Mouse (Mus musculus): Measurements from ENCODE around the gene Dlx4.

Gene Dlx4

DNA sequence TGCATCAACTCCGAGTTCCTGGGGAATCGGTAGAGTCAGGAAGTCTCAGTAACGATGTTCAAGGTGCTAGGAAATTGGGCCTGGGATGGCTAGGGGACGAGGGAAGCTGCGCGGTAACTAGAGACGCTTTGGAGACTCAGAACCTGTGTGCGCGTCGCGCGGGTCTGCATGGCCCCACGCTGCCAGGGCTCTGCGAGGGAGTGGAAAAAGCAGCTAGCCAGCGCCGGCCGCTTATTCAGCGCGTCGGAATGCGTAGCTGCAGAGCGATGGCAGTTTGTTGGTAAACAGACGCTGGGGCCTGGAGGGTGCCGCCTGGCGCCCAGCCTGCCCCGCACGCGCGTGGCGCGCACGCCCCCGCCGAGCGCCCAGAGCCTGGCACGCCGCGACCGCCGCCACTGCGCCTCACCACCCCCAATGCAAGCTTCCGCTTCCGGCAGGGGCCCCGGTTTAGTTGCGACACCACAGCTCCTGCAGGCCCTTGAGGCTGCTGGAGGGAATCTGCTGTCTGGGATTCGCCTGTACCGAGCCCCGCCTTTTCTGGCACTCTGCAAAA is at the start of gene Dlx4:
TSS of gene Dlx4 (minus strand) at position 413 of the 553 bp plus-strand sequence.
- no peak for DNase-seq (ENCODE audit: low spot score)

DNA sequence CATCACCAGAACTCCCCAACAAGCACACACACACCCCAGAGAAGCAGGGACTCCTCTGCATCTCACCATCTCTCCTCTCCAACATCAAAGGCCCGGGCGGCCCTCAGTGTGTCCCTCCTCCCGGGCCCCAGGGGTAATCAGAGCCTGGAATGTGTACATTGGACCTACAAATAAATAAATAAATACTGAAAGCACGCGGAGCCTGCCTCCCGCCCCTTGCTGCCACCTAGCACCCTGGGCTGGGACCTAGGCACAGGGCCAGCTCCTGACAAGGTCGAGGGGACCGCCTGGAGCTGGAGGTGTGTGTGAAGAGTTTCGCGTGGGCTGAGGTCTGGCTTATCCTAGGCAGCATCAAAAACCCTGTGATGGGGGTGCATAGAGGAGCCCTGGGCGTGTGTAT is 43.8 kb upstream of the Dlx4 start:
- no peak for DNase-seq (ENCODE audit: low spot score)

DNA sequence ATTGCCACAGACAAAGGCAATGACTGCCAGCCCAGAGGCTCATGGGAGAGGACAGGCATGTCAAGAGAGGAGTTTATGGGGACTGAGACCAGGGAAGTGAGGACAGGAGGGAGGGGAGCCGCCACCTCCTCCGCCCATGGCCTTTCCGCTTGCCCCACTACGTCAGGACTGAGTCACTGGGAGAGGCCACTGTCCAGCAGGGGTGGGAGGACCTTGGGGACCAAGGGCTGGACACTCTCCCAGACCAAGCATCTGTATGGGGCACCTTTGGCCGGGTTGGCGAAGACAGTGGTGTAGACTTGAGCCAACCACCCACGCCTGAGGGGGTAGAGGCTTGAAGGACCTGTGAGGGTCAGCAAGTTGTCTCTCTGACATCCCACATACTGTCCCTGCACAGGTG is 40.8 kb upstream of the Dlx4 start:
- DNase-seq (ENCODE audit: low spot score), result no peak

GRCm38 (mm10) chr11:95185700-95186099 is 39.6 kb upstream of the Dlx4 start:
- no peak for DNase-seq (ENCODE audit: low spot score)

- no peak for DNase-seq (ENCODE audit: low spot score)
These were observed 38.5 kb upstream of the Dlx4 start for GRCm38 (mm10) chr11:95184561-95184960.

- no peak for DNase-seq (ENCODE audit: low spot score)
These were observed 33.2 kb upstream of the Dlx4 start for GRCm38 (mm10) chr11:95179311-95179710.

- DNase-seq (ENCODE audit: low spot score), result no peak
These were observed 19.8 kb upstream of the Dlx4 start for GRCm38 (mm10) chr11:95165857-95166256.

- no peak for DNase-seq (ENCODE audit: low spot score)
These were observed 15.6 kb upstream of the Dlx4 start for GRCm38 (mm10) chr11:95161708-95162107.

DNA sequence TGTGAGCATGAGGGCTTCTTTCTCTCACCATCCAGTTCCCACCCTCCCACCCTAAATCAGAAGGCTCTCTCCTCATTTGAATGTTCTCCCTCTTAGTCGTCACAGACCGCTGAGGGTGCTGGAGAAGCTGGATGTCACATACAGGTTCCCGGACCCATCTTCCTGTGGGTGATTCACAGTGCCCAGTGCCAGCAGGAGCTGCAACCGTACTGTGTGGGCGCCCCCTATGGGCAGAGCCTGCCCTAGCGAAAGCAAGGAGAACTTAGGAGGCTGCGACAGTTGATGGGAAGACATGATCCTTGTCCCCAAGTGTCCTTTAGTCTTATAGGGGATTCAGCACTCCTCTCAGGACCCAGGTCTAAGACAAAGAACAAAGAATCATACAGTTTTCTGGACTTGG is 14.6 kb upstream of the Dlx4 start:
- no peak for DNase-seq (ENCODE audit: low spot score)

GRCm38 (mm10) chr11:95159763-95160371 is 13.8 kb upstream of the Dlx4 start:
- no peak for DNase-seq (ENCODE audit: low spot score)

DNA sequence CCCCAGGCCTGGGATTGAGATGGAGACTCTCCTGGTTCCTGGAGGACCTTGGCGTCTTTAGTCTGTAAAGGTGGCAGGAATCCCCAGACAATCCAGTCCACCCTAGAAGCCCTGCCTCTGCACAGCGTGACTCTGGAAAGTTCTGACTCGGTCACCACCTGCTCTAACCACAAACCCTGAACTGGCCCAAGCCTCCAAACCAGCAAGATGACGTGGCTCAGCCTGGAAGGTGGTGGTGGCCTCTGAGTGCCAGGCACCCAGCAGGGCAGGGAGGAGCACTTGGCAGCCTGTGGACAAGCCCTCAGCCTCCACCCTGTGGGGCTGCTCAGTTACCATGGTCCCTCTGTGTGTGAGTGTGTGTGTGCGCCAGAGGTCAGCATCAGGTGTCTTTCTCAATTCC is 11.8 kb upstream of the Dlx4 start:
- DNase-seq (ENCODE audit: low spot score), result no peak

GRCm38 (mm10) chr11:95157356-95157755 is 11.3 kb upstream of the Dlx4 start:
- no peak for DNase-seq (ENCODE audit: low spot score)

GRCm38 (mm10) chr11:95155511-95155910 is 9.4 kb upstream of the Dlx4 start:
- no peak for DNase-seq (ENCODE audit: low spot score)

DNA sequence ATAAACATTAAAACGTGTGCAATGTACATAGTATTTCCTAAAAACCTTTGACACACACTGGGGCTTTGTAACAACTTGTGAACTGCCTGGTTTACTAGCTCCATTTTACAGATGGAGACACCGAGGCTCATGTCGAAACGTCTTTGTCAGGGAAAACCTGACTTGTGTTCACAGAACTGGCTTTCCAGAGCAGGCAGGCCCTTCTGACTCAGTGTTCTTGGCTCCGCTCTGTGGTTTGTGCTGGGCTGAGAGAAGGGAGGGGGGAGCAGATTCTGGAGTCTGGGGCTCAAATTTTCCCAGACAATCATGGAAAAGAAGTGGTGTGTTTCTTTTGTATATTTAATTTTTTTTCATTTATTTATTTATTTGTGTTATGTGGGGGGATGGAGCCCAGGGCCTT is 7.6 kb upstream of the Dlx4 start:
- DNase-seq (ENCODE audit: low spot score), result no peak

DNA sequence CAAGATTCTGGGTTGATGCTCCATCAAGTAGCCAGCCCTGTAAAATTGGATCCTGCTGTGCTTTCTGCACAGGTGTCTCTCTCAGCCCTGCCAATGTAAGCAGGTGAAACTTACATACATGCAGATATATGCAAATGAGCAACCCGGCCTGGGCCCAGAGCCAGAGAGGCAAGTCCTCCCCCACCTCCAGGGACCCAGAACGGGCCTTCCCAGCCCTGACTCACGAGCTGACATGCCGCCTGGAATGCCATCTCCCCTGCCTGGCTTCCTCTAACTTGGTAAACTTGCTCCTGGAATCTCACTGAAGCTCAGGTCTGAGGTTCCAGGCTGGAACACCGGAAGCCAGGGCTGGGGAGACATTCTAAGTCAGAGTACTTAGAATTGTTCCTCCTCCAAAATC is 7.1 kb upstream of the Dlx4 start:
- DNase-seq (ENCODE audit: low spot score), result no peak

GRCm38 (mm10) chr11:95150269-95151049 is 4.4 kb upstream of the Dlx4 start:
- no peak for DNase-seq (ENCODE audit: low spot score)

DNA sequence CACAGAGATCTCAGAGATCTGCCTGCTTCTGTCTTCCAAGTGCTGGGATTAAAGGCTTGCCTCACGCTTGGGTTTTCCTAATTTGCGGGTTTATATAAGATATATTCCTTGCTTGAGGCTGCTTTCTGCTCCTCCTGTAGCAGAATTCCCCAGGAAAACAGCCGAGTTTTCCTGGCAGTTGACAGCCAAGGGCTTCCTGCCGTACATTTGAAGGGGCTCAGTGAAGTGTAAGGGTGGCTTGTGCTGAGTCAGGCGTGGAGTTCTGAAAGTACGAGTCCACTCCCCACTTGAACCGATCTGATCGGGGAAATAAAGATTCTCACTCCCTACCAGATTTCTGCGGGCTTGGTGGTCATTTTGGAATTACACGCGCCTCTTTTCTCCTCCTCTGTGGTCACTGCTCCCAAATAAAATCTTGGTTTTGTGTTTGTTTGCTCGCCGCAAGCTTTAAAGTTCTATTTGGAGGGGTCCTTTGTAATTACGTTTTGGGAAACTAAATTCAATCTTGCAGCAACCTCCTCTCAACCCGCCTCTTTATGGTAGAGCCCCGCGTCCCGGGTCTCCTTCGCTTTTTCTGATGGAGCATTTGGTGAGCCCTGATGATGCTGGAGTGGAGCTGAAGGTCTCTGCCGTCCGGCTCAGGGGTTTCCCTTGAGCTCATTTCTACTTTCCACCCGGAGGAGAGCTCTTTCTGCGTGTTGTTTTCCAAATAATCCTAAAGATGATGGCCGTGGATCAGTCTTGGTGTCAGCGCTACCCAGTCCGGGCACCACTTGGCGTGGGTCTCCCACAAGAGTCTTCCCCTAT is 3.6 kb upstream of the Dlx4 start:
- no peak for DNase-seq (ENCODE audit: low spot score)

- no peak for DNase-seq (ENCODE audit: low spot score)
These were observed 2.7 kb upstream of the Dlx4 start for GRCm38 (mm10) chr11:95148754-95149153.

GRCm38 (mm10) chr11:95144946-95145483 is 1.0 kb downstream of the Dlx4 start:
- no peak for DNase-seq (ENCODE audit: low spot score)

DNA sequence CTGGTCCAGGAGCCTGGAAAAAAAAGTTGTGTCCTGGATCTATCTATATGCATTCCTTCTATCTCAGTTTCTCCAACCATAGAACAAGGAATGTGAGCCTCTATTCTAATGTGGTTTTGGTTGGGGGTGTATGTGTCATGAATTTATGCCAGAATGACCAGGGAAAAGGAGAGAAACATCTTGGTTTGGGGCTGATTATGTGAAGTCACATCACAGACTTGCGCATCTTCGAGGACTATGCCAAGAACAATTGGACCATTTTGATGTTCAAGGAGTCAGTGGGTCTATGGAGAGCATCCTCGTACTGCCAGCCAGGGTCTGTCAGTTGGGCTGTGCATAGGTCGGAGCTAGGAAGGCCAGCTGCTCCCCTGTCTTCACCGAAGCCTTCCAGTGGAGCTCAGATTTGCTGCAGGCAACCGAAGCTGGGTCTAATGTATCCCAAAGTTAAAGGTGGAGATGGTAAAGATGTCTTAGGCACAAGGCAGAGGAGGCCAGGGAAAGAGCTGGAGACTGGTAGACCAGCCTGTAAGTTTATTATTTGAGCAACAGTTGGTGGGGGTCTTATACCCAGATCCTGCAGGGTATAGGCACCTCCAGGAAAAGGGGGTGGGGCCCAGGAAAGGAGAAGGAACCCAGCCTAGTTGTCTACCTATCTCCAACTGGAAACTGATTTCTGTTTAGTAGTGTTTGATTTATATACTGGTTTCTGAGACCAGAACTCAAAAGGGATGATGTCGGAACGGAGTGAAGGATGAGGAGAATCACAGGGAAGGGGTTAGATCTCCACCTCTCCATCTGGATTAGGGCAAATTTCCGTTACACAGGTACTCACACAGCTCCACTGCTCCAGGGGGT is 1.7 kb downstream of the Dlx4 start:
- DNase-seq (ENCODE audit: low spot score), result no peak

- no peak for DNase-seq (ENCODE audit: low spot score)
These were observed 2.4 kb downstream of the Dlx4 start for GRCm38 (mm10) chr11:95143663-95144062.

Measured in ovary, postnatal 14 days (tissue).